Mouse (Mus musculus) neutrophil, adult 5-6 weeks (primary cell): Measurements from ENCODE around the gene Olfr641. TPM values are rescaled to one million over a fixed set of nuclear protein-coding genes. Genes with fewer than 3 reads are reported as not detected.

Experiments used
- ATAC-seq: fragments of 151-379, 151-347 bp; 2 replicates; pipeline ENCODE4 v1.8.0; 2017; ENCODE audit warnings: mild to moderate bottlenecking, moderate TSS enrichment; ENCODE audit not compliant: insufficient number of reproducible peaks, poor library complexity, low FRiP score, severe bottlenecking; ENCODE audit errors: extremely low read depth
- total RNA-seq: library from RNA; stranded (forward); fragments of 200-1000 nt; gene quantifications from 2 replicates; pipeline ENCODE4 v1.2.3, GENCODE M21; 2017

The Olfr641 gene
- not detected in 2 replicates for total RNA-seq

- no peak for ATAC-seq
These were observed at the start of gene Olfr641 for GRCm38 (mm10) chr7:104035145-104035544. TSS of gene Olfr641 (plus strand) at chr7:104035445.

GRCm38 (mm10) chr7:103998446-103998845, 36.8 kb upstream of the Olfr641 start, which contains the start of gene Olfr638:
TSS of gene Olfr638 (plus strand) at chr7:103998746.
- no peak for ATAC-seq

GRCm38 (mm10) chr7:103999124-103999523, 36.1 kb upstream of the Olfr641 start:
- ATAC-seq = no peak

DNA sequence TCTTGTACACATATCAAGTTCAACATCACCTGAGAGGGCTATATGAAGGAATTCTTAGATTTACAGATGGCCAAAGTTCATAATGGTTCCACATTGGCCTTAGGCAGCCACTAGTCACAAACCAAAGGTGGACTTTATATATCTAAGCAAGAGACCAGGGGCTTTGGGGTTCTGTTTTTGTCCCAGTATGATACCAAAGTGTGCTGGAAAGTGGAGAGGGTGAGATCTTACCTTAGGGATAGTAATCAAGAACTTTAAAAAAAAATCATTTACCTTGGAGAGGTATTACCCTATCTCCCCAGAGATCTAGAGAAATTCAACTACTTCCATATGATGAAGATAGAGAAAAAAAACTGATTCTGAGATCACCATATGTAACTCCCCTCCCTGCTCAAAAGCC, 18.0 kb upstream of the Olfr641 start, which contains the start of gene Olfr639:
Gene Olfr639 (minus strand): TSS at position 101 of the 400 bp plus-strand sequence.
- ATAC-seq = no peak

DNA sequence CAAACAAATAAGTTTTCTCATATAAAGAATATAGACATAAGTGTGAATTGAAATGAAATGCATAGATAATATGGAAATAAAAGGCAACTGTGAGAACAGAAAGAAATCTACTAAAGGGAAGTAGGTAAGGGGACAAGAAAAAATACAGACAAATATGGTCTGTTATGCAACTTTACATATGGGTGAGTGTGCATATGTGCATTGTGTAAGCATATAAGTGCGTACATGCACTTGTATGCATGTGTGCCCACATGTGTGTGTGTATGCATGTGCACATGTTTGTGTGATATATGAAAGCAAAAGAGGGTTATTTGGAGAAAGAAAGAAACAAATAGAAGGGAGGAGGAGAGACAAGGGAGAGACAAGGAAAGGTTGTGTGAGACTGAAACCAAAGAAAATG, 16.3 kb upstream of the Olfr641 start:
- ATAC-seq = no peak

DNA sequence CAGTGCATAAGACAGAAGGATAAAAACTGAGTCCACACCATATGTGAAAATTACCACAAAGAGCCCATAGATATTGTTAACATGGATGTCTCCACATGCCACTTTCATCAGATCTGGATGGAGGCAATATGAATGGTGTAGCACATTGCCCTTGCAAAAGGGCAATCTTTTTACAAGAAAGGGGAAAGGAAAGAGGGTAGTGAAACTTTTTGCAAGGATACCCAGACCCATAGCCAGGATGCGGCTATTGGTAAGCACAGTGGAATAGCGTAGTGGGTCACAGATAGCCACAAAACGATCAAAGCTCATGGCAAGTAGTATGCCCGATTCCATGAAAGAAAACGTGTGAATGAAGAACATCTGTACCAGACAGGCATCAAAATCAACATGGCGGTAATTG, 13.6 kb upstream of the Olfr641 start:
- ATAC-seq = no peak

DNA sequence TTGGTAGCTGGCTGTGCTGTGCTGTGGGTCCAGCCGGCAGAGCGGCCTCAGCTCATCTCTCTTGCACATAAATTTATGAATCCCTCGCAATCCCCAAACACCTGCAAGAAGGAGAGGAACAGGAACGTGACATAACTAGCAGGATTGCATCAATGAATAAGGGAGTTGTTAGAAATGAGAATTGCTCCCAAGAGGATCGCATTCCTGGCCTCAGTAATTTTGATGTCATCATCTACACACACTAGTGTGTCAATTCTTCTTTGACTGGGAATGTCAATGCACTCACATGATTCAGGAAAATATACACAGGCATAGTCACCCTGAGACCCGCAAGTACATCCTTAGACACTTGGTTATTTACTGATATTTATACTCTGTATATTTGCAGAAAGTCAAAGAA, 9.8 kb upstream of the Olfr641 start, which contains the start of gene Olfr640:
Gene Olfr640 (minus strand): TSS at position 101 of the 400 bp plus-strand sequence.
- no peak for ATAC-seq

- no peak for ATAC-seq
These were observed 8.3 kb upstream of the Olfr641 start for GRCm38 (mm10) chr7:104026978-104027377.

GRCm38 (mm10) chr7:104050745-104051144, 15.5 kb downstream of the Olfr641 start:
- no peak for ATAC-seq

DNA sequence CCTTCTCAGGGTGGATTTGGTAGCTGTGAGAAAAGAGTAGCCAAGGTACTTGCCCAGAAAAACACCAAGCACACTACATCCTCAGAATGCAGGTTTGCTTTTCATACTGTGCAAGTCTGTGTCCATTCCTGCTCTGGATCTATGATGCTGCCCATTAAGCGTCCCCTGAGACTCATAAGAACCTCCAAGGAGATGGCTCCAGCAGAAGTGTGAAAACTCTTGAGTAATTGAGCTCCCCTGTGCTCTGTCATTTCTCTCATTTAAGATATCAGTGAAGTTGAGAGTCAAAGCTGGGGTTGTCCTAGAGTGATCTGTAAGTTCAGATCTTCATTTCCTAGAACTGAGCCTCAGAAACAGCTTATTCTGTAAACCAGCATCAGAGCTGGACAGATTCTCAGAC, 17.3 kb downstream of the Olfr641 start, which contains the start of gene Olfr642:
Gene Olfr642 (minus strand): TSS at position 101 of the 400 bp plus-strand sequence.
- no peak for ATAC-seq

DNA sequence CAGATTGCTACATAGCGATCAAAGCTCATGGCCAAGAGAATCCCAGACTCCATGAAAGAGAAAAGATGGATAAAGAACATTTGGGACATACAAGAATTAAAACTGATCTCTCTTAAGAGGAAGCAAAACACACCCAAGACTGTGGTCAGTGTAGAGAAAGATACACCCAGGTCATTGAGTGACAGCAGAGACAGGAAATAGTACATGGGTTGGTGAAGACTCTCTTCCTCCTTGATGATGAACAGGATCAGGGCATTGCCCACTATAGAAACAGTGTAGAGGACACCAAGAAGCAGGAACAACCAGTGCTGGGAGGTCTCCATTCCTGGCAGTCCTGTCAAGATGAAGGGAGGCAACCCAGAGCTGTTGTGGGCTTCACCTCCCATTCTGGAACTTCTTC, 24.0 kb downstream of the Olfr641 start:
- no peak for ATAC-seq

- no peak for ATAC-seq
These were observed 26.1 kb downstream of the Olfr641 start, which contains the start of gene 4930516K23Rik for GRCm38 (mm10) chr7:104061345-104061744. TSS of gene 4930516K23Rik (minus strand) at chr7:104061445.

- ATAC-seq = no peak
These were observed 36.5 kb downstream of the Olfr641 start, which contains the start of gene Olfr644 for GRCm38 (mm10) chr7:104071769-104072168. TSS of gene Olfr644 (minus strand) at chr7:104071869.

GRCm38 (mm10) chr7:104085365-104085764, 50.1 kb downstream of the Olfr641 start, which contains the start of gene Olfr645:
TSS of gene Olfr645 (minus strand) at chr7:104085465.
- ATAC-seq = no peak

Other genes starting within 250 kb of the Olfr641 start
- not detected in 2 replicates for gene Olfr67, start 243.6 kb upstream of the Olfr641 start, total RNA-seq
- gene Hbb-bt, start 221.4 kb upstream of the Olfr641 start, total RNA-seq = 1,968 and 2,313 TPM in 2 replicates
- 10,177 and 10,178 TPM in 2 replicates for gene Hbb-bs, start 207.3 kb upstream of the Olfr641 start, total RNA-seq
- gene Hbb-bh2, start 194.9 kb upstream of the Olfr641 start, total RNA-seq = not detected in 2 replicates
- gene Hbb-bh1, start 192.3 kb upstream of the Olfr641 start, total RNA-seq = not detected in 2 replicates
- not detected in 2 replicates for gene Hbb-y, start 182.2 kb upstream of the Olfr641 start, total RNA-seq
- gene Olfr66, start 149.2 kb upstream of the Olfr641 start, total RNA-seq = 0.12 TPM in 1 of 2 replicates, not detected in the other
- not detected in 2 replicates for gene Olfr64, start 141.0 kb upstream of the Olfr641 start, total RNA-seq
- gene Olfr65, start 132.0 kb upstream of the Olfr641 start, total RNA-seq = not detected in 2 replicates
- gene Olfr631, start 106.6 kb upstream of the Olfr641 start, total RNA-seq = not detected in 2 replicates
- gene Olfr632, start 101.1 kb upstream of the Olfr641 start, total RNA-seq = not detected in 2 replicates
- not detected in 2 replicates for gene Olfr633, start 91.0 kb upstream of the Olfr641 start, total RNA-seq
- gene Olfr635, start 64.3 kb upstream of the Olfr641 start, total RNA-seq = not detected in 2 replicates
- not detected in 2 replicates for gene Olfr638, start 36.7 kb upstream of the Olfr641 start, total RNA-seq
- gene Olfr639, start 18.1 kb upstream of the Olfr641 start, total RNA-seq = not detected in 2 replicates
- 0.12 TPM in 1 of 2 replicates, not detected in the other for gene Olfr640, start 9.9 kb upstream of the Olfr641 start, total RNA-seq
- gene Olfr642, start 17.2 kb downstream of the Olfr641 start, total RNA-seq = 0.12 TPM in 1 of 2 replicates, not detected in the other
- gene 4930516K23Rik, start 26.0 kb downstream of the Olfr641 start, total RNA-seq = not detected in 2 replicates
- not detected in 2 replicates for gene Olfr644, start 36.4 kb downstream of the Olfr641 start, total RNA-seq
- gene Olfr645, start 50.0 kb downstream of the Olfr641 start, total RNA-seq = not detected in 2 replicates
- gene Olfr646, start 69.4 kb downstream of the Olfr641 start, total RNA-seq = not detected in 2 replicates
- not detected in 2 replicates for gene Ubqln5, start 94.4 kb downstream of the Olfr641 start, total RNA-seq
- gene Olfr643, start 102.0 kb downstream of the Olfr641 start, total RNA-seq = not detected in 2 replicates
- not detected in 2 replicates for gene Ubqln3, start 107.8 kb downstream of the Olfr641 start, total RNA-seq
- not detected in 2 replicates for gene Ubqlnl, start 115.1 kb downstream of the Olfr641 start, total RNA-seq
- not detected in 2 replicates for gene Olfm5, start 129.4 kb downstream of the Olfr641 start, total RNA-seq
- 0.12 TPM in 1 of 2 replicates, not detected in the other for gene Olfr648, start 147.9 kb downstream of the Olfr641 start, total RNA-seq
- gene Olfr649, start 160.5 kb downstream of the Olfr641 start, total RNA-seq = not detected in 2 replicates
- 1.3 and 2.3 TPM in 2 replicates for gene Trim6, start 183.3 kb downstream of the Olfr641 start, total RNA-seq
- gene Trim34a, start 209.0 kb downstream of the Olfr641 start, total RNA-seq = 202 and 211 TPM in 2 replicates